Mouse (Mus musculus): Measurements from ENCODE around the gene Kctd2.
"Not testable (repeated sequence)": the region's sequence is repeated elsewhere in the genome, so short reads cannot be mapped to it uniquely, and the experiment has no call there.

Kctd2 gene

DNA sequence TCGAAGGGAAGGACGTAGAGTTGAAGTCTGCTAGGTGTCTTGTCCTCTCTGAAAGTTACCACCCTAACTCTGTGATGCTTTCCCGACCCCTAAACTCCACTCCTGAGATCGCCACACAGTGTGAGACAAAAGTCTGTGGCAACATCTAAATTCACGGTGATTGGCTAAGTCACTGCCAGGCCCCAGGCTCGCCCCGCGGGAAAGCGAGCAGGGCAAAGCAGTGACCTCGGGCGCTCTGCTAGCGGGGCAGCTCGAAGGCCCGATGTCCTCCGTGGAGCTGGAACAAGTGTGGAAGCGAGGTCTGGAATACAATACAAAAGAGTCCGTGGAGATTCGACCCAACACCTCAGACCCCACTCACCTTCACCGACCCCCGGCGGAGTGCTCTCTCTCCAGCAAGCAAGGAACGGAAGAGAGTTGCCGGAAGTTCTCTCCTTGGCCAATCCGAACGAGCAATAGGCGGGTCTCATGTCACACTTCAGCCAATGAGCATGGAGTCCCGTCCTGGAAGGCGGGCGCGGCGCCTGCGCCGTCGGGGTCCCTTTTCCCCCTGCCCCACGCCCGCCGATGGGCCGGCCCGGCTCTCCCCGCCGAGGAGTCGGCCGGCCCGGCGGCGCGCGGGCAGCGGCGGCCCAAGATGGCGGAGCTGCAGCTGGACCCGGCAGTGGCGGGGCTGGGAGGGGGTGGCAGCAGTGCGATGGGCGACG is at the start of gene Kctd2, which contains the start of gene Atp5h:
TSS of gene Kctd2 (plus strand) at position 598 of the 707 bp plus-strand sequence.
TSS of gene Atp5h (minus strand) at position 432 of the 707 bp plus-strand sequence.
- peak; percentile 97 for DNase-seq (ENCODE audit: low spot score)

DNA sequence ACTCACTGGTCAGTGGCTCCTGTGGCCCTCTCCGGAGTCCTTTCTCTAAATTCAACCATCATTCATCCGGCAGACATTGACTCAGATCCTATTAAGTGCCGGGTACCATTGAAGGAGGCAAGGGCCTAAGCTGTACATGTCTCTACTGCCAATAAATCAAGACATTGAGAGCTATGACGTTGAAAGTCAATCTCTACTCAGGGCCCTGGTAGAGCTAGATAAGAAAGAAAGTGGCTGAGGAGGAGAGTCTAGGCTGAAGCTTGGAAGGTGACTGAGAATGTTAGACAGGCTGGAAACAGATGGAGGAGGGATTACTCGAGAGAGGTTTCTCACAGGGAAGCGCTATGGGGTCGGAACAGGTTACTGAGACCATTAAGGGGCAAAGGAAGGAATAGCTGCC is 49.6 kb upstream of the Kctd2 start:
- no peak for DNase-seq (ENCODE audit: low spot score)

DNA sequence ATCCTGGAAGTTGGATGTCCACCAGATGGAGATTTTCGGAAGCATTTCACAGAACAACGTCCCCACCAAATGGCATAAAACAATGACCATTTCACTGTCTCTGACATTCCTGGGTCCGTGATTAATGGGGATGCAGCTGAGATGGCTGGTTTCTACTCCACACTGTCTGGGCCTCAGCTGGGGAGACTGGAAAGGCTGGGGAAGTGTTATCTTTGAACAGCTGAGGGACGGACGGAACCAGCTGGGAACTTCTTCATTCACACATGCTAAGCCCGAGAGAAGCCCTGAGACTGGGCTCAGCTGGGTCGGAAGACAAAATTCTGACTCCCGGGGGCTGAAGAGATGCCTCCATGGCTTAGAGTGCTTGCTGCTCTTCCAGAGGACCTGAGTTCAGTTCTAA is 48.6 kb upstream of the Kctd2 start:
- DNase-seq (ENCODE audit: low spot score) = no peak

DNA sequence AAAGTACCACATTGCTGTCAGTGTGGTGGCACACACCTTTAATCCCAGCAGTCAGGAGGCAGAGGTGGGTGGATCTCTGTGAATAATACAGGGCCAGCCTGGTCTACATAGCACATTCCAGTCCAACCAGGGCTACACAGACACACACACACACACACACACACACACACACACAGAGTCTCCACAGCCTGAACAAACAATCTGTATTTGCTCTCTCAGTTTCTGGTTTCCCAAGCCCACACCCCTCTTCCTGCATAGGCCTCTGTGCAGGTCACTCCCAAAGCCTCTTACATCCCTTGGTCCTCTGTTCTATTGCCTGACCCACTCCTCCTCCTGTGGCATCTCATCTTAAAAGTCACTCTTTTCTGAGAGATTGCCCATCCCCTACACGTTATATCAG is 47.9 kb upstream of the Kctd2 start:
- DNase-seq (ENCODE audit: low spot score) = no peak

DNA sequence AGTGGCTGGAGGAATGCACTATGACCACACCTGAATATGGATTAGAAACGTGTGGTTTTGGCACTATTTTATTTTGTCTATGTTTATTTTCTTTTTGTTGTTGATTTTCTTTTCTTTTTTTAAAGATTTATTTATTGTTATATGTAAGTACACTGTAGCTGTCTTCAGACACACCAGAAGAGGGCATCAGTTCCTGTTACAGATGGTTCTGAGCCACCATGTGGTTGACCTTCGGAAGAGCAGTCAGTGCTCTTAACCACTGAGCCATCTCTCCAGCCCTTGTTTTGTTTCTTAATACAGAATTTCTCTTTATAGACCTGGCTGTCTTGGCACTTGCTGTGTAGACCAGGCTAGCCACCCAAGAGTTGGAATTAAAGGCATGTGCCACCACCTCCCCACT is 47.2 kb upstream of the Kctd2 start:
- DNase-seq (ENCODE audit: low spot score) = no peak

DNA sequence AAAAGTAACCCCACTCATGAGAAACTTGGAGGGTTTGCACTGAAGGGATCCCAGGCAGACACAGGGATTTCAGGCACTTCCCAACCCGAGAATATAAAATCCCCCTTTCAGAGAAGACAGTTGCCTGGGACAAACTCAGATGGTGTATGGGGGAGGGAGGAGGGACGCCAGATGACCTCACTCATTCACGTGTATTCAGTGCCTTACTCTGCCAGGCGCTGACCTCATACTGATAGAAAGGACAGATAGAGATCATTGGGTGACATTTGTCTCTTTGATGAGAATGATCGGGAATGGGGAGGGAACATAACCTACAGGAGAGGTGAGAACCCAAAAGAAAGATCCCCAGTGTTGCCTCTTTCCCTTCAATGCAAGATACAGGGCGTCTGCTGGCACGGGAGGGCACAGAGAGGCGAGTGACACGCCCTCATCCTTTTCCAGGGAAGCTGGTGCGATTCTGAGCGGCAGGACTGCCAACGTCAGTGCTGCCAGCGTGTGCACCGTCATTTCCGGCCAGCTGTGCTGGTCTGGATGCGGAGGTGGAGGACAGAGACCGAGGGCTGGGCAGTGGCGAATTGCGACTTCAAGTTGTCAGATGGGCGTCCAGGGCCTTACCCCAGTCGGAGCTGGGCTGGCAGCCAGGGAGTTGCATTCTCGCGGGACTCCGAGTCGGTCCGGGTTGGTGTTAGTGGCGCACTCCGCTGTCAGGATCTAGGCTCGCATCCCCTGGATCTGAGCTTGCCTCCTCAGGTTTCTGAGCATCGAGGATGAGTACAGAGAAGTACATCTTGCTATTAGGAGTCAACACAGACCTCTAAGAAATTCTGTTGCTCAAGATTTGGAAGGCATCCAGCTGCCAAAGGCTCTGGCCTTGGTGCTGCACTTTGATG is 45.9 kb upstream of the Kctd2 start:
- DNase-seq (ENCODE audit: low spot score) = peak; percentile 71

DNA sequence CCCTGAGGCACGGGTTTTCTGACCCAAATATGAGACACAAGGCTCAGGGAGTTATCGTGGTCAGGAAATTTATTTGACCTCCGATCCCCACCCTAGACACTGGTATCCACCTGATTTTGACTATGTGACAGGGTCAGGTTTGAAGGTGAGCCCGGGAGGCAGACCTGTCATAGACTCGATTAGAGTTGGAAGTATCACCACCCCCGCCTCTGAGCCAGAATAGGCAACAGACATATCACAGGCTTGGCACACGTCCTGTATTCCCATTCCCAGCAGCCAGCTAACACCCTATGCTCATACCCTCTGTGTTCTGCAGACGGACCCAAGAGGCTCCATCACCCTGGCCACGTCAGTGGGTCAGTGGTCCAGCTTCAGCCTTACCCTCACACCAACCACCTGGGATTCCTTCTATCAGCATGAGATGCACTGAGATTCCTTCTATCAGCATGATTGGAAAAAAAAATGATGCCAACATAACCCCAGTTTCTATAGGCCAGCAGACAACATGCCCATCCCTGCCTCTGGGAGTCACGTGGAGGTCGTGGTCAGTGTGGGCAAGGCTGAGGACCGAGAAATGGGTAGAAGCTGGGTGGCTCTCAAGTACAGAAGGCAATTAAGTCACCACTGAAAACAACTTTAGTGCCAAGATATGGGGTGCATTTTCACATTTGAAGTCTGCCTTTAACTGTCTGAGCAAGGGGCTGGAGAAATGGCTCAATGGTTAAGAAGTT is 45.1 kb upstream of the Kctd2 start:
- DNase-seq (ENCODE audit: low spot score) = no peak

DNA sequence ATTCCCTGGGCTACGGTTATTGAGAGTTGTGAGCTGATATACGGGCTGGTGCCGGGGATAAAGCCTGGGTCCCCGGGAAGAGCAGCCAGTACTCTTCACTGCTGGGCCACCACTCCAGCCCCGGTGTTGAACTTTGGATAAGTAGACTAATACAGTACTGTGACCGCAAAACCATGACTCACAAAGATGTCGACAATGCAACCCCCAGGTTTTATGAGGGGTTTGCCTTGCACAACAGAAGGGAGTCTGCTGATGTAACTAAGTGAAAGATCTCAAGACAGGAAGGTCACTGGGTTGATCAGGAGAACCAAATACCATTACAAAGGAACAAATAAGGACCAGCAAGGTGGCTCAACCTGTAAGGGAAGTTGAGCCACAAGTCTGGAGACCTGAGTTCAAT is 43.2 kb upstream of the Kctd2 start:
- no peak for DNase-seq (ENCODE audit: low spot score)

DNA sequence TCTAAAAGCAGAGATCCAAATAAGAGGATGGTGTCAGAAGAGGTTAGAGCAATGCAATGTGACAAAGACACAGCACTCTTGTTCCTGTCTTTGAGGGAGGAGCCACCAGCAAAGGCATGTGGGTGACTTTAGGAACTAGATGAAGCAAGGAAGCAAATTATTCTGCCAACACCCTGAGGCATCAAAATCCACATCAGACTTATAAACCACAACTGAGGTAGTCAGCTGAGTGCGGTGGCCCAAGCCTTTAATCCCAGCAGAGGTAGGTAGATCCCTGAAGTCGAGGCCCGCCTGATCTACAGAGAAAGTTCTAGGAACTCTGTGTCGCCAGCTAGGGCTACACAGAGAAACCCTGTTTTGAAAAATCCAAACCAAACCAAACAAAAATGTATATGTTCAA is 42.7 kb upstream of the Kctd2 start:
- DNase-seq (ENCODE audit: low spot score) = no peak

DNA sequence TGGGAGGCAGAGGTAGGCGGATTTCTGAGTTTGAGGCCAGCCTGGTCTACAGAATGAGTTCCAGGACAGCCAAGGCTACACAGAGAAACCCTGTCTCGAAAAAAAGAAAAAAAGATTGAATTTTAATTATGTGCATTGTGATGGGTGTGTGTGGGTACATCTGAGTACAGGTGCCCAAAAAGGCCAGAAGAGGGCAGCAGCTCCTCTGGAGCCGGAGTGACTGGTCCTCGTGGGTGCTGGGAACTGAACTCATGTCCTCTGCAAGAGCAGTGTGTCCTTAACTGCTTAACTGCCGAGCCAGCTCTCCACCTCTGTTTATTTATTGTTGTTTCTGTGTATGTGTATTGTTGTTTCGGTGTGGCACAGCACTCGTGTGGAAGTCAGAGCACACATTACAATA is 42.1 kb upstream of the Kctd2 start:
- DNase-seq (ENCODE audit: low spot score) = no peak

DNA sequence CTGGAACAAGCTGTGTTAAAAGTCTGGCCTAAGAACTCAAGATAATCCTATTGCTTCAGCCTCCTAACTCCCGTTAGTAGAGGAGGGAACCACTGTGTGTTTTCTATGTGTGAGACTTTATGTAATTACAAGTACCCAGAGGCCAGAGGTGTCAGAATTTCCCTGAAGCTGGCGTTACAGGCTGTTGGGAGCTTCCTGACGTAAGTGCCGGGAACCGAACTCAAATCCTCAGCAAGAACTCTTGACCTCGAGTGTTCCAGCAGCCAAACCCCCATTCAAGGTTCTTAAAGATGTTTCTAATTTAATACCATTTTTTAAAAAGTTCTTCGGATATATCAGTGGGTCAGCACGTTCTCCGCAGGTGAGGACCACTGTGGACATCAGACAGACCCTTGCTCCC is 38.7 kb upstream of the Kctd2 start:
- no peak for DNase-seq (ENCODE audit: low spot score)

DNA sequence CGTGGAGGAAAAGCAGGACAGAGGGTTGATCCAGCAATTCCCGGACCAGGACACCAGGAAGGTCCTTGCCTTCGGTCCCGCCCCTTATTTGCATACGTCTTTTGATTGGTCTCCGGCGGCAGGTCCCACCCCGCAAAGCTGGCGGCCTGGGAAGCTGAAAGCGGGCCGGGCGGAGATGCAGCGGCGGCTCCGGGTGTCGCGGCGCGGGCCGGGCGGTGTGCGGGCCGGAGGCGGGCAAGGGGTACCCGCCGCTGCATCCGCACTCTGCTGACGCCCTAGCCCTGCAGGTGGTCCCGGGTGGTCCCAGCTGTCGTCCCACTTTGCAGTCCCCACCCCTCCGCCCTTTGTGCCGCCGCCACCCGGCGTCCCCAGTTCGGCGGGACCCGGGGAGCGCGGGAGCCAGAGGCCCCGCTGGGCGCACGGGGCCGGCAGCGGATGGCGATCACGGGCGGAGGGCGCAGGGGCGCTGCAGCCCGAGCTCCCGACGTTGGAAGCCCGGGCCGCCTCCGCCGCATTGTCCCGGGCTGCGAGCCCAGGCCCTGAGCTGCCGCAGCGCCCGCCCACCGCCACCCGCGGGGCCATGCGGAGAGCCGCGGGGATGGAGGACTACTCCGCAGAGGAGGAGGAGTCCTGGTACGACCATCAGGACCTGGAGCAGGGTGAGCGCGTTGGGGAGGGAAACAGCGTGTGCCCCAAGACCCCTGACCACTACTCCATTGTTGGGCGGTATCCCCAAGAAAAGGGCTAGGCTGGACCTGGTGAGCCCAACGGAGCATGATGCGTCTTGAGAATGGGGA is 38.0 kb upstream of the Kctd2 start, which contains the start of gene Cdr2l:
TSS of gene Cdr2l (plus strand) at position 174 of the 797 bp plus-strand sequence.
- DNase-seq (ENCODE audit: low spot score) = peak; percentile 95

DNA sequence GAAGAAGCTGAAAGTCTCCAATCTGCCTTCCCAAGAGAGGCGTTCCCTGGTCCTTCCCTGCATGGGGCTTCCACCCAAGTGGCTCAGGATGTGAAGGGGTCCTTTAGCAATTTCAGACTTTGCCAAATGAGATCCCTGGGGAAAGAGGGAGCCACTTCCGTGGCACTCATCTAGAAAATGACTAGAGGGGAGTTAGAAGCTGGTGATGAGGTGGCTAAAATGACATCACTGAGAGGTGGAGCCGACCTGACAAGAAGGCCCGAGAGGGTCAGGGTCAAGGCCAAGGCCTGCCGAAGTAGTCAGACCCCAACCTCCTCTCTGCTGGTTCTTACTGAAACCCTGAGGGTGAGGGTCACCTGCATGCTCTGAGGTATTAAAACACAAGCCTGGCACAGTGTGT is 37.0 kb upstream of the Kctd2 start:
- DNase-seq (ENCODE audit: low spot score) = no peak

DNA sequence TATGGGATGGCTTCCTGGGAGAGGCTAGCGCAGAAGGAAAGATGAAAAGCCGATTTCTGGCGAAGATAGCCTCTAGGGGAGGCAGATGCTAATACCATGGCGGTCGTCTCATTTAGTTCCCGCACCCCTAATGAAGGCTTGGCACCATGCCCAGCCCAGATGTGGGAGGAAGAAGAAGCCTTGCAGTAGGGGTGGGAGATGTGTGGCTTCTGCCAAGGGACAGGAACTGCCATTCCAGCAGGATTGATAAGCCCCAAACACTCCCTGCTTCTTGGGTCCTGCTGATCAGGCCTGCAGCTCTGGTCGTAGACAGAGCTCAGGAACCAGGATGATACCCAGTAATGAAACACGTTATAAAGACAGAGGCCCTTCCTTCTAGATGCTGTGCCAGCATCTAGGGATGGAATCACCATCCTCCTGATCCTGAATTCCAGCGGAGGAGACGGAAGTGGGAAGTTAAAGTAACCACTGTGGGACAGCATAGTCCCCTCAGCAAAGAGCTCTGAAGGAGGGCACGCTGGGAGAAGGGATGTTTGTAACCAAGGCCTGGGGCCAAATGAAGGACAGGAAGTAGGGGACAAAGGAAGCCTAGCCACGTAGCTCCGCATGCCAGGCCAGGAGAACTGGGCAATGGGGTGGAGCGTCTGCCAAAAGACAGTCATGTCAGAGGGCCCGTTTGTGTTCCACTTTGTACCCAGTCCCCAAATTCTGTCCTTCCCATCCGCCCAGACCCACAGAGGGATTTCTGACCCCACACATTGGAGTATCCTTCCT is 36.0 kb upstream of the Kctd2 start:
- peak; percentile 51 for DNase-seq (ENCODE audit: low spot score)

DNA sequence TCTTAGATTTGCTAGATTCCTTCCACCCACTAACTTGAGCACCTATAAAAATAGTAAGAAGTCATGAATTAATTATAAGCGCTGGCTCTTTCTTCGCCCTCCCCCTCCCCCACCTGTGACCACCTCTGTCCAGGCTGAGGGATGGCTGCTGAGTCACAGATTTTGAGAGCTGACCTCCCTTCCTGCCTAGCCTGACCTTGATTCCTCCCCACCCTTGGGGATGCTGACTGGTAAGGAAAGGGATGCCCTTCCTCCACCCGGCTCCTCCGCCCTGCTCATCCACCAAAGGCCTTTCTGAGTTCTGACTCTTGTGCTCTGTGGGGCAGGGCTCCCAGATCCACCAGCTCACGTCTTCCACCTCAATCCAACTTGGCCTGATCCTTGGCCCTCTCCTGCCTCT is 35.3 kb upstream of the Kctd2 start:
- DNase-seq (ENCODE audit: low spot score) = no peak

DNA sequence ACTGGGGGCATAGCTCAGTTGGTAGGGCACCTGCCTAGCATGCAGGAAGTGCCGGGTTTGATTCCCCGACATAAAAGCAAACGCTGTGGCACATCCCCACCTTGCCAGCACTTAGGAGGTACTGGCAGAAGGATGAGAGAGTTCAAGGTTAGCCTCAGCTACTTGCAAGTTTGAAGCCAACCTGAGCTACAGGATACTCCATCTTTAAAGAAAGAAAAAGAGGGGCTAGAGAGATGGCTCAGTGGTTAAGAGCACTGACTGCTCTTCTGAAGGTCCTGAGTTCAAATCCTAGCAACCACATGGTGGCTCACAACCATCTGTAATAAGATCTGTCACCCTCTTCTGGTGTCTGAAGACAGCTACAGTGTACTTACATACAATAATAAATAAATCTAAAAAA is 33.1 kb upstream of the Kctd2 start:
- not testable (repeated sequence) for DNase-seq (ENCODE audit: low spot score)

DNA sequence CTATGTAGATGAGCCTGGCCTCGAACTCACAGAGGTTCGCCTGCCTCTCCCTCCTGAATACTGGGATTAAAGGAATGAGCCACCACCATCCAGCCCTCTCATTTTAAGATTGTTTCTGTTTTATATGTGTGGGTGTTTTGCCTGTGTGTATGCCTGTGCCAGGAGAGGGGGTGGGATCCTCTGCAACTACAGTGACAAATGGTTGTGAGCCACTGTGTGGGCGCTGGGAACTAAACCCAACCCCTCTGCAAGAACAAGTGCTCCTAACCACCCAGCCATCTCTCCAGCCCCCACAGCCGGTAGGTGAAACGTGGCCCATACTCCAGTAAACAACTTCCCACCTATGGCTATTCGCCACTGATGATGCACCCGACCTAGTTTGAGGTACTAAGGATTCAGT is 28.6 kb upstream of the Kctd2 start:
- no peak for DNase-seq (ENCODE audit: low spot score)

DNA sequence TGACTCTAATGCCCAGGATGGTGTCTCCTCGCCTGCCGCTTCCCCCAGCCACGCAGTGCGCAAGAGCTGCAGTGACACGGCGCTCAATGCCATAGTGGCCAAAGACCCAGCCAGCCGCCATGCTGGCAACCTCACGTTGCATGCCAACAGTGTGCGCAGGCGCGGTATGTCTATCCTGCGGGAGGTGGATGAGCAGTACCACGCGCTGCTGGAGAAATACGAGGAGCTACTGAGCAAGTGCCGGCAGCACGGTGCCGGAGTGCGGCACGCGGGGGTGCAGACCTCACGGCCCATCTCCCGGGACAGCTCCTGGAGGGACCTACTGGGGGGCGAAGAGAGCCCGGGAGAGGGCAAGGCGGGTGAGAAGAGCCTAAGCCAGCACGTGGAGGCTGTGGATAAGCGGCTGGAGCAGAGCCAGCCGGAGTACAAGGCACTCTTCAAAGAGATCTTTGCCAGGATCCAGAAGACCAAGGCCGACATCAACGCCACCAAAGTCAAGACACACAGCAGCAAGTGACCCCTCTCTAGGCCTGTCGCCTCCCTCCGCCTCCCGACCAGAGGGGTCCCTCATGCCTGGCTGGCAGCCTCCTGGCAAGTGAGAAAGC is 26.1 kb upstream of the Kctd2 start:
- DNase-seq (ENCODE audit: low spot score) = no peak

DNA sequence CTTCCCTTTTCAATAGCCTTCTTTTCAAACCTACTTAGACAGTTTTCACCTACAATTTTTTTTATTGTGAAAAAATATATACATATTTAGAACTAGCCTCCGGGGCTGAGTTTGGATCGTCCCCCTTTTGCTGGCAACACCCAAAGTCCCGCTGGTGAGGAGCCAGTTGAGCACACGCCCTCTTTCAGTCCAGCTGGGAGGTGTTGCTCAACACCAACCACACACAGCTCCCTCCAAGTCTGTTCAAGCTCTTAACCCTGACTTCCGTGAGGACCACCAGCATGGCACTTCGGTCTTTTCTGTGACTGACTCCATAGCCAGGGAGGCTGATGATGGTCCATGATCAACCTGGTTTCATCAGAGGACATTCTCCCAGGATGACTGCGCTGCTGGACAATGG is 21.8 kb upstream of the Kctd2 start:
- DNase-seq (ENCODE audit: low spot score) = no peak

DNA sequence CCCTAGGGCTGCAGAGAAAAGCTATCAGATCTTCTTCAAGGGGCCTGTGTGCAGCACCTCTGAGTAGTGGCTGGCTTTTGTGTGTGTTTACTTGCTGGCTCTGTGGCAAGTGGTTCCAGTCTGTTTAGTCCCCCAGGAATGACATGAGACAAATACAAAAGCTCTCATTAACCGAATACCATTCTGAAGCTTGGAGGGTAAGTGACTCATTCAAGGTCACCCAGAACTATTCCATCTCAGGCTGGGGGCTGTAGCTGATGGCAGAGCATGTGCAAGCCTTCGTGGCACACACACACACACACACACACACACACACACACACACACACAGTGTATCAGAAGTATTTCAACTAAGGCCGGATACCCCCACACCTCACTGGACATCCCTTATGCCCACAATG is 19.8 kb upstream of the Kctd2 start:
- no peak for DNase-seq (ENCODE audit: low spot score)
